Mouse (Mus musculus): ENCODE measurements around the gene Immp2l. TPM values are rescaled to one million over a fixed set of nuclear protein-coding genes. Genes with fewer than 3 reads are reported as not detected.
A peak's percentile ranks its signal among the peaks of the same experiment; 100 is the strongest.

Immp2l gene
- polyA plus RNA-seq, 1 experiment from 2014 or later: 6.9 TPM

DNA sequence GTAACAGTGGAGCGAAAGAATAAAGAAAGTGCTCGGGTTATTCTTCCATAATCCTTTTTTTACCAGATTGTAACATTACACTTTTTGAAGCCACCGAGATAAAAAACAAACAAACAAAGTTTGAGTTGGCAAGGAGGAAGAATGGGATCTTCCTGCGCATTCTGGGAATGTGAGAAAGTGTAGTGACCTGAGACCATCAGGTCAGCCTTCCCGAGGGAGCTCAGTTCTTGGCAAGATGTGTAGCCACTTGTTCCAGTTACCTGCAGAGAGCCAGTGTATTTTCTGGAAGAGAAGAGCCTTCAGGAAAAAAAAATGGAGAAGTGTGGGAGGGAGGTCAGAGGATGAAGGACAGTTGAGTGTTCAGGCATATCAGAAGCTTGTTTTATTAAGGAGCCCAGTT is 569.5 kb downstream of the Immp2l start:
- Histone ChIP-seq H3K27me3 (replicated peaks; ENCODE audit: control insufficient read depth, insufficient read depth, low read length) (no peaks in the 10 kb centered on the region), H3K9me3 (ENCODE audit: control insufficient read depth, low read length) (no peaks in the 10 kb centered on the region), H3K9ac (replicated peaks; ENCODE audit: low read depth, low read length) (no peak overlapping the region), H3K4me3 (replicated peaks; ENCODE audit: low read length) (no peak overlapping the region), H3K36me3 (ENCODE audit: control insufficient read depth, insufficient read depth) (no peaks in the 10 kb centered on the region), H3K4me1 (replicated peaks; ENCODE audit: control insufficient read depth, insufficient read depth, low read length) (no peaks in the 10 kb centered on the region), H3K27ac (ENCODE audit: low read length) (no peak overlapping the region), H3K4me2 (ENCODE audit: low read length) (no peak overlapping the region)
- no peak for ATAC-seq
- WGBS: 83% methylated on average over 5 of the region's 5 CpGs

DNA sequence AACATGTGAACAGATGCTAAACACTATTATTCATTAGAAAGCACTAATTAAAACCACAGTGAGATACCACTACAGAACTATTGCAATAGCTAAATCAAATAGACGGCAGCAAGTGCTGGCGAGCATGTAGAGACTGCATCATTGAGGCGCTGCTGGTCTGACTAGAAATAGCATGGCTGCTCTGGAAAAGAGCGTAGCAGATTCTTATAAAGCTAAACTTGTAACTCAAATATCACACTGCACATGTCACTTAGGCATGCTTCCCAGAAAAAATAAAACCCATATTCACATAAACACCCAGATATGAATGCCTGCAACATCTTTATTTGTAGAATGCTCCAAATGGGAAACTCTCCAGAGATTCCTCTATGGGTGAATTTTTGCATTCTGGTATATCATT is 570.1 kb downstream of the Immp2l start:
- no peak overlapping the region for H3K9ac ChIP-seq (replicated peaks; ENCODE audit: low read depth, low read length)
- 73% methylated on average over 4 of the region's 4 CpGs for WGBS
- H3K27ac ChIP-seq (ENCODE audit: low read length): no peak overlapping the region
- no peak overlapping the region for H3K4me2 ChIP-seq (ENCODE audit: low read length)
- no peak overlapping the region for H3K4me3 ChIP-seq (replicated peaks; ENCODE audit: low read length)
- H3K27me3 ChIP-seq (replicated peaks; ENCODE audit: control insufficient read depth, insufficient read depth, low read length): no peaks in the 10 kb centered on the region
- peak; percentile 88 for ATAC-seq
- H3K4me1 ChIP-seq (replicated peaks; ENCODE audit: control insufficient read depth, insufficient read depth, low read length): no peaks in the 10 kb centered on the region
- H3K9me3 ChIP-seq (ENCODE audit: control insufficient read depth, low read length): no peaks in the 10 kb centered on the region
- H3K36me3 ChIP-seq (ENCODE audit: control insufficient read depth, insufficient read depth): no peaks in the 10 kb centered on the region

DNA sequence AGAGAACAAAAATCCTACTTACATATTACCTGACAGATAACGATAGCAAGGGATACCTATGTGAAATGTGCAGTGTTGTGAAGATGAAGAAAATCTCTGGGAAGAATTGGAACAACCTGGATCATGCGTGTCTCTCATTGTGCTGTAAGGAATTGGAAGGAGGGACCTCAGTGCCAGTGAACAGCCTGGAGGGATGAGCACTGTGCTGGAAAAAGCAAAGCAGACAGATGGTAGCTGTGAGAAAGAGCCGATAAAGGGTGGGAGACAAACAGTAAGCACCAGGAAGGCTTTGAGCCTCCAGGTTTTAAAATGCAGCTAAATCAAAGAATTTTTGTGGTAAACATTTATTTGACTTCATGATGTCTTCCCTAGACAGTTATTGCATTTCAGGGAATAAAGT is 591.4 kb downstream of the Immp2l start:
- no peaks in the 10 kb centered on the region for H3K9me3 ChIP-seq (ENCODE audit: control insufficient read depth, low read length)
- no peak overlapping the region for H3K9ac ChIP-seq (replicated peaks; ENCODE audit: low read depth, low read length)
- no peak overlapping the region for H3K27ac ChIP-seq (ENCODE audit: low read length)
- H3K36me3 ChIP-seq (ENCODE audit: control insufficient read depth, insufficient read depth): no peaks in the 10 kb centered on the region
- peak; percentile 86 for ATAC-seq
- no peak overlapping the region for H3K4me3 ChIP-seq (replicated peaks; ENCODE audit: low read length)
- no peaks in the 10 kb centered on the region for H3K27me3 ChIP-seq (replicated peaks; ENCODE audit: control insufficient read depth, insufficient read depth, low read length)
- 58% methylated on average over 3 of the region's 3 CpGs for WGBS
- H3K4me1 ChIP-seq (replicated peaks; ENCODE audit: control insufficient read depth, insufficient read depth, low read length): no peaks in the 10 kb centered on the region
- no peak overlapping the region for H3K4me2 ChIP-seq (ENCODE audit: low read length)

DNA sequence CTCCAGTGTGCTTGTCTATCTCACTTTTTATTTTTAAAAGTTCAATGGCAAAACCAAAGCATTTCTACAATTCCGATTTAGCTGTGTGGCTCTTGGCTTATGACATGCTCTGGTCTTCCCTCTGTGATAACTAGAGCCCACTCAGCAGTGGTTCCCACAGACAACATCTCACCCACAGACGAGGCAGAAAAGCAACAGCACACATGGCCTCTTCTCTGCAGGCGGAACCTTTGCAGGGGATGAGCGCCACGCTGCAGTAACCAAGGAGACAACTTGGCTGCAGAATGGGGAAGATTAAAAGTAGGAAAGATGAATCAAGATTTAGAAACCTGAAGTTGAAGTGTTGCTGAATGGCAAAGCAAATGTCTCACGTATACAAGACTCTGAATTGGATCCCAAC is 597.5 kb downstream of the Immp2l start:
- no peaks in the 10 kb centered on the region for H3K4me1 ChIP-seq (replicated peaks; ENCODE audit: control insufficient read depth, insufficient read depth, low read length)
- no peak overlapping the region for H3K4me3 ChIP-seq (replicated peaks; ENCODE audit: low read length)
- no peak for ATAC-seq
- H3K36me3 ChIP-seq (ENCODE audit: control insufficient read depth, insufficient read depth): no peaks in the 10 kb centered on the region
- no peak overlapping the region for H3K9ac ChIP-seq (replicated peaks; ENCODE audit: low read depth, low read length)
- no peak overlapping the region for H3K4me2 ChIP-seq (ENCODE audit: low read length)
- WGBS: 81% methylated on average over 6 of the region's 6 CpGs
- H3K9me3 ChIP-seq (ENCODE audit: control insufficient read depth, low read length): no peaks in the 10 kb centered on the region
- H3K27ac ChIP-seq (ENCODE audit: low read length): no peak overlapping the region
- H3K27me3 ChIP-seq (replicated peaks; ENCODE audit: control insufficient read depth, insufficient read depth, low read length): no peaks in the 10 kb centered on the region

DNA sequence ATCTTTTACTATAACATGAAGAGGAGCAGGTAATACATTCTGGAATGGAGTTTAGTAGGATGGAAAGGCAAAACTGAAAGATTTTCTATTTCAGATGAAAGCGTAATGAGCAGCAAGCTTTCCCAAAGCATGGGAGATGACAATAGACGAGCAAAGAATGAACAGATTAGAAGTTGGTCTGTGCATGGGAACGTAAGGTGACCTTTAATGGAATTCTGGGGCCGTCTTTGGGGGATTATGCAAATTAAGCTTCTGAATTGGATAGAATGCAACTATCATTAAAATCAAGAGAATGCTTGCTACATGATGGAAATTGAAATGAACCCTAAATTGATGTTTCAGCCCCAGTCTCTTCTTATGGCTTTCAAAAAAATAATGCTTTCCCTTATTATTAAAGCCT is 619.4 kb downstream of the Immp2l start:
- Histone ChIP-seq H3K9ac (replicated peaks; ENCODE audit: low read depth, low read length) (no peak overlapping the region), H3K4me1 (replicated peaks; ENCODE audit: control insufficient read depth, insufficient read depth, low read length) (0 out of 2 replicates have a peak, but pooled peaks cover 7% of the 10 kb centered on the region), H3K9me3 (ENCODE audit: control insufficient read depth, low read length) (no peaks in the 10 kb centered on the region), H3K27me3 (replicated peaks; ENCODE audit: control insufficient read depth, insufficient read depth, low read length) (no peaks in the 10 kb centered on the region), H3K4me3 (replicated peaks; ENCODE audit: low read length) (no peak overlapping the region), H3K4me2 (ENCODE audit: low read length) (no peak overlapping the region), H3K36me3 (ENCODE audit: control insufficient read depth, insufficient read depth) (no peaks in the 10 kb centered on the region), H3K27ac (ENCODE audit: low read length) (no peak overlapping the region)
- no peak for ATAC-seq
- WGBS: 9% methylated on average over 4 of the region's 4 CpGs

DNA sequence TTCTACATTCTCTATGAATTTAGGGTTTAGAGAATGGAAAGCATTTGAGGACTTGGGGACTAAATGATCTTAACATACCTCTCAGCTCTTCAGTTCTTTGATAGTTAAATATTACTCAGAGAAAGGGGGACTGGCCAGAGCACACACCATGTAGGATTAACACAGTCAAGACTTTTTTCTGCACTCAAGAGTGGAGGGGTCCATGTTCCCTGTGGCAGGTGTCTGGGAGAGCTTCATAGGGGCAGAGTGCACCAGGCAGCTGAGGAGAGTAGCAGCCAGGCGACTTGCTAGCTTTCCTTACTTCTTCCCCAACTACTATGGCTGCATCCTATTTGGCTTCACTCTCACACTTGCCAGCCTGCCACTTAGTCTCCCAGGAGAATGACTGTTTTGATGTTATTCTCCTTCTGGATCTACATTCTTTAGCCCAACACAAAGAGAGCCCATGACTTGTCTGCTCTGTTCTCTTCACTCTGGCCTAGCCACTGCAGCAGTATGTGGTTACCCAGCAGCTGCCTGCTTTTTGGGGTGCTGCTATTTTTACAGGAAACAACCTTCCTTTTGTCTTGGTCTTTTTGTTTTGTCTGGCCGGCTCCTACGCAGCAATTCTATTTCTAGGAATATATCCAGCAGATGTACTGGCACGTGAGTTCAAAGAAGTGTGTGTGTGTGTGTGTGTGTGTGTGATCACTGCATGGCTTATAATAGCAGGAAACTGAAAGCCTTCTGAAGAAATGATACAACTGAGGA is 621.1 kb downstream of the Immp2l start:
- Histone ChIP-seq H3K36me3 (ENCODE audit: control insufficient read depth, insufficient read depth) (no peaks in the 10 kb centered on the region), H3K9ac (replicated peaks; ENCODE audit: low read depth, low read length) (no peak overlapping the region), H3K4me1 (replicated peaks; ENCODE audit: control insufficient read depth, insufficient read depth, low read length) (peaks cover 10% of the 10 kb centered on the region), H3K27me3 (replicated peaks; ENCODE audit: control insufficient read depth, insufficient read depth, low read length) (no peaks in the 10 kb centered on the region), H3K4me3 (replicated peaks; ENCODE audit: low read length) (no peak overlapping the region), H3K4me2 (ENCODE audit: low read length) (no peak overlapping the region), H3K27ac (ENCODE audit: low read length) (no peak overlapping the region), H3K9me3 (ENCODE audit: control insufficient read depth, low read length) (no peaks in the 10 kb centered on the region)
- 18% methylated on average over 4 of the region's 4 CpGs for WGBS
- ATAC-seq: no peak

DNA sequence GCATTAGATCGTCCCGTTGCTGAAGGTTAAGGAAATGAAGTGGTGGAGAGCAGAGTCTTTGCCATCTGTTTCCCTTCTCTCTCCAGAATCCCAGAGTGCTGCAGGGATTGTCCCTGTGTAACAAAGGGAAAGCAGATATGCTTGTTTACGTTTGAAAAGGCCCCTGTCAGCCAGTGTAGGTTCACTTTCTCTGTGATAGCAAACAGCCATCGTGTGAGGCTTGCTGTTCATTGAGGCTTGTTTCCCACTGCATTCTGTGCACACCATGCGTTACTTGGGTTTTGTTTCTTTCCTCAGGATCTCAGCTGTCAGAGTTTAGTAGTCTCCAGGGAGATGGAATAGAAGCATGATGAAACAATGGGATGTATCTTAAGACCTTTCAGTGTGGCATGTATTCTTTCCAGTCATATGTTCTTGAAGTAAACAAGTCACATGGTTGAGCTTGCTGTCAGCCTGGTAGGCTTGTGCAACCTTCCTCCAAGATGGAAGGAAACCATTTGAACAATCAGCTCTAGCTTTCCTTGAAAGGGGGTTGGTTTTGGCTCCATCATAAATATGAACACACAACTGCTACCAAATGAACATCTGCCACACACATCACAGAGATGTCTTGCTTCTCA is 623.2 kb downstream of the Immp2l start:
- no peak overlapping the region for H3K4me2 ChIP-seq (ENCODE audit: low read length)
- ATAC-seq: peak; percentile 19; the same call in 1 of the 2 replicates
- H3K4me3 ChIP-seq (replicated peaks; ENCODE audit: low read length): no peak overlapping the region
- H3K4me1 ChIP-seq (replicated peaks; ENCODE audit: control insufficient read depth, insufficient read depth, low read length): peaks cover 17% of the 10 kb centered on the region
- H3K27ac ChIP-seq (ENCODE audit: low read length): no peak overlapping the region
- no peaks in the 10 kb centered on the region for H3K27me3 ChIP-seq (replicated peaks; ENCODE audit: control insufficient read depth, insufficient read depth, low read length)
- H3K36me3 ChIP-seq (ENCODE audit: control insufficient read depth, insufficient read depth): no peaks in the 10 kb centered on the region
- H3K9me3 ChIP-seq (ENCODE audit: control insufficient read depth, low read length): no peaks in the 10 kb centered on the region
- H3K9ac ChIP-seq (replicated peaks; ENCODE audit: low read depth, low read length): no peak overlapping the region
- WGBS: 5% methylated on average over 5 of the region's 5 CpGs

DNA sequence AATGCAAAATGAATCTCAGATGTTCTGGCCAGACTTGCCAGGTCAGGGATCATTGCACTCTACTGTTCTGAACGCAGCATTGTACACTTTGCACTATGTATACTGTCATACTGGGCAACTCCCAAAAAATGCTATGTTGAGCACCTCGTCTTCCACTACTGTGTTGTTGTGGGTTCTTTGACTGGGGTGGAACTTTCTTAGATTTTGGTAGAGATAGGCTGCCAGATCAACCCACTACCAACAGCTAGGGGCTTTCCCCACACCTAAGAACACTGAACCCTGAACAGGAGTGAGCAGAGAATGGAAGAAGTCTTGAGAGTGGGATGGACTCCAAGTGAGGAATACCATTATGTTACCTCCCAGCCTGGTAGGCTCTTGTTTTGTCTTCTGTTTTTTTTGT is 623.8 kb downstream of the Immp2l start:
- Histone ChIP-seq H3K9me3 (ENCODE audit: control insufficient read depth, low read length) (no peaks in the 10 kb centered on the region), H3K4me1 (replicated peaks; ENCODE audit: control insufficient read depth, insufficient read depth, low read length) (peaks cover 17% of the 10 kb centered on the region), H3K4me2 (ENCODE audit: low read length) (no peak overlapping the region), H3K27ac (ENCODE audit: low read length) (no peak overlapping the region), H3K4me3 (replicated peaks; ENCODE audit: low read length) (no peak overlapping the region), H3K9ac (replicated peaks; ENCODE audit: low read depth, low read length) (no peak overlapping the region), H3K36me3 (ENCODE audit: control insufficient read depth, insufficient read depth) (no peaks in the 10 kb centered on the region), H3K27me3 (replicated peaks; ENCODE audit: control insufficient read depth, insufficient read depth, low read length) (no peaks in the 10 kb centered on the region)
- 94% methylated on average over 2 of the region's 2 CpGs for WGBS
- ATAC-seq: no peak

DNA sequence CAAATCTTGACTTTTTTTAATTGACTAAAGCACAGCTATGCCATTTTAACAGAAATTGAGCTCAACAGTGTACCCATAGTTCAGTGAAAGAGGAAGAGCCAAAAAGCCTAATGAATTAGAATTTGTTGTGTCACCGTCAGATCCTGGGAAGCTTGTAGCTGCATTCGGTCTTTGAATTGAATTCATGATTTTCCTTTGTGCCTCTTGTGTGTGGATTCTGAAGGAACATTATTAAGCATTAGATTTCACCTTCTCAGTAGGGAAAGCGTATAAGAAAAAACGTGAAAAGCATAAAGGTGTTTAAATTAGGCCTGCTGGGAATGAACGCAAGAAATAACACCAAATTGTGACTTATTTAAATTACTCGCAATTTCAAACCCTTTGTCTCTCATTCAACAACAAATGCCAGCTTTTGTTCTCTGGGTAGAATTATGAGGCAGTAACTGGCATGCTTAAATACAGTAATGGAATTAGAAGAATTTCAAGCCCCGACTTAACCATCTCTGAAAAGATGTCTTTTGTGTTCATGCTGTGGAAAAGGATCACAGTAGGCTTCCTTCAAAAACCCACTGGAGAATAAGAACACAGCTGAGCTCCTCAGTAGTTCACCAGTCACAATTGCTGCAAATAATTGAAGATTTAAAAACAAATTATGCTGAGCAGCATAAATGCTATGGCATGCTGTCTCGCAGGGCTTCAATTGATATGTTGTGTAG is 626.1 kb downstream of the Immp2l start:
- Histone ChIP-seq H3K36me3 (ENCODE audit: control insufficient read depth, insufficient read depth) (no peaks in the 10 kb centered on the region), H3K27ac (ENCODE audit: low read length) (peak overlapping the region; percentile 53), H3K9me3 (ENCODE audit: control insufficient read depth, low read length) (no peaks in the 10 kb centered on the region), H3K9ac (replicated peaks; ENCODE audit: low read depth, low read length) (no peak overlapping the region), H3K27me3 (replicated peaks; ENCODE audit: control insufficient read depth, insufficient read depth, low read length) (no peaks in the 10 kb centered on the region), H3K4me1 (replicated peaks; ENCODE audit: control insufficient read depth, insufficient read depth, low read length) (peaks cover 15% of the 10 kb centered on the region), H3K4me2 (ENCODE audit: low read length) (no peak overlapping the region), H3K4me3 (replicated peaks; ENCODE audit: low read length) (no peak overlapping the region)
- peak; percentile 71 for ATAC-seq
- WGBS: 5% methylated on average over 8 of the region's 8 CpGs
